Mouse (Mus musculus) left cerebral cortex, adult 8-10 months (tissue): Measurements from ENCODE around the gene Crhr2. TPM values are rescaled to one million over a fixed set of nuclear protein-coding genes. Genes with fewer than 3 reads are reported as not detected.

Experiments
- DNase-seq, 2 experiments: peaks; one replicate each; pipeline ENCODE4 v3.0.0; 2022; ENCODE audit warnings: low spot score in 2 of 2
- total RNA-seq, 4 experiments: library from RNA; stranded (reverse); gene quantifications; 2 replicates each; pipeline ENCODE4 v1.2.4; 2022

Gene Crhr2
- total RNA-seq, 4 experiments from 2014 or later = 2.5 to 3.3 (median 2.7) TPM

- no peak for DNase-seq
Measured at GRCm38 (mm10) chr6:55123056-55123455, 9.8 kb downstream of the Crhr2 start.

GRCm38 (mm10) chr6:55117325-55118109 lies 15.3 kb downstream of the Crhr2 start:
- DNase-seq = no peak

- no peak for DNase-seq
Measured at GRCm38 (mm10) chr6:55108358-55108757, 24.5 kb downstream of the Crhr2 start.

- no peak for DNase-seq
Measured at GRCm38 (mm10) chr6:55098603-55099002, 34.2 kb downstream of the Crhr2 start.

- DNase-seq = peak; percentile 14 to 46
Measured at GRCm38 (mm10) chr6:55098030-55098429, 34.8 kb downstream of the Crhr2 start.

- no peak for DNase-seq
Measured at GRCm38 (mm10) chr6:55093431-55094146, 39.2 kb downstream of the Crhr2 start.

- no peak for DNase-seq
Measured at GRCm38 (mm10) chr6:55091396-55091795, 41.4 kb downstream of the Crhr2 start.

- no peak for DNase-seq
Measured at GRCm38 (mm10) chr6:55090639-55091038, 42.2 kb downstream of the Crhr2 start.

GRCm38 (mm10) chr6:55087355-55087754 lies 45.5 kb downstream of the Crhr2 start:
- no peak for DNase-seq

GRCm38 (mm10) chr6:55082261-55083051 lies 50.4 kb downstream of the Crhr2 start:
- no peak for DNase-seq

- no peak for DNase-seq
Measured at GRCm38 (mm10) chr6:55081379-55081778, 51.4 kb downstream of the Crhr2 start.

GRCm38 (mm10) chr6:55076561-55077255 lies 56.1 kb downstream of the Crhr2 start:
- DNase-seq = no peak

- no peak for DNase-seq
Measured at GRCm38 (mm10) chr6:55065903-55066302, 66.9 kb downstream of the Crhr2 start.

- DNase-seq = no peak
Measured at GRCm38 (mm10) chr6:55064477-55064827, 68.4 kb downstream of the Crhr2 start.

GRCm38 (mm10) chr6:55063793-55064476 lies 68.9 kb downstream of the Crhr2 start:
- no peak for DNase-seq

GRCm38 (mm10) chr6:55062200-55062599 lies 70.6 kb downstream of the Crhr2 start:
- no peak for DNase-seq

GRCm38 (mm10) chr6:55061328-55061727 lies 71.5 kb downstream of the Crhr2 start:
- DNase-seq = no peak

GRCm38 (mm10) chr6:55060241-55060825 lies 72.5 kb downstream of the Crhr2 start:
- DNase-seq = no peak

- no peak for DNase-seq
Measured at GRCm38 (mm10) chr6:55057427-55057826, 75.4 kb downstream of the Crhr2 start.

GRCm38 (mm10) chr6:55054491-55054890 lies 78.3 kb downstream of the Crhr2 start:
- DNase-seq = no peak
